Mouse (Mus musculus): ENCODE results near the gene Phpt1. TPM values are rescaled to one million over a fixed set of nuclear protein-coding genes. Genes with fewer than 3 reads are reported as not detected.

The Phpt1 gene
- polyA plus RNA-seq, 1 experiment from 2014 or later = 189 TPM

- Histone ChIP-seq H3K36me3 (peaks cover 96% of the 10 kb centered on the region), H3K9me3 (no peaks in the 10 kb centered on the region), H3K4me3 (no peak overlapping the region), H3K27me3 (ENCODE audit: insufficient read depth, poor library complexity, severe bottlenecking) (no peaks in the 10 kb centered on the region), H3K4me1 (replicated peaks) (no peaks in the 10 kb centered on the region), H3K27ac (no peak overlapping the region)
- no peak for DNase-seq (ENCODE audit: low spot score)
- WGBS = 97% methylated on average over 5 of the region's 5 CpGs
Measured at GRCm38 (mm10) chr2:25596765-25597510, 21.9 kb upstream of the Phpt1 start.

- DNase-seq (ENCODE audit: low spot score) = no peak
- Histone ChIP-seq H3K36me3 (peaks cover 94% of the 10 kb centered on the region), H3K27ac (no peak overlapping the region), H3K4me3 (no peak overlapping the region), H3K9me3 (no peaks in the 10 kb centered on the region), H3K4me1 (replicated peaks) (no peaks in the 10 kb centered on the region), H3K27me3 (ENCODE audit: insufficient read depth, poor library complexity, severe bottlenecking) (no peaks in the 10 kb centered on the region)
- 92% methylated on average over 2 of the region's 2 CpGs for WGBS
Measured at GRCm38 (mm10) chr2:25591863-25592262, 16.8 kb upstream of the Phpt1 start.

GRCm38 (mm10) chr2:25588227-25588907 is 13.3 kb upstream of the Phpt1 start:
- Histone ChIP-seq H3K27ac (no peak overlapping the region), H3K4me1 (replicated peaks) (peaks cover 3% of the 10 kb centered on the region; the same call in 1 of the 2 replicates), H3K27me3 (ENCODE audit: insufficient read depth, poor library complexity, severe bottlenecking) (no peaks in the 10 kb centered on the region), H3K9me3 (no peaks in the 10 kb centered on the region), H3K4me3 (no peak overlapping the region), H3K36me3 (peaks cover 99% of the 10 kb centered on the region)
- no peak for DNase-seq (ENCODE audit: low spot score)
- 96% methylated on average over 8 of the region's 8 CpGs for WGBS

GRCm38 (mm10) chr2:25587290-25587689 is 12.3 kb upstream of the Phpt1 start:
- peaks cover 14% of the 10 kb centered on the region for H3K4me1 ChIP-seq (replicated peaks)
- 90% methylated on average over 8 of the region's 8 CpGs for WGBS
- H3K36me3 ChIP-seq = peaks cover 98% of the 10 kb centered on the region
- no peak overlapping the region for H3K4me3 ChIP-seq
- no peak for DNase-seq (ENCODE audit: low spot score)
- H3K27me3 ChIP-seq (ENCODE audit: insufficient read depth, poor library complexity, severe bottlenecking) = no peaks in the 10 kb centered on the region
- no peak overlapping the region for H3K27ac ChIP-seq
- no peaks in the 10 kb centered on the region for H3K9me3 ChIP-seq

- Histone ChIP-seq H3K27ac (no peak overlapping the region), H3K36me3 (peaks cover 81% of the 10 kb centered on the region), H3K27me3 (ENCODE audit: insufficient read depth, poor library complexity, severe bottlenecking) (peaks cover 9% of the 10 kb centered on the region), H3K4me3 (no peak overlapping the region), H3K9me3 (no peaks in the 10 kb centered on the region), H3K4me1 (replicated peaks) (peaks cover 30% of the 10 kb centered on the region)
- DNase-seq (ENCODE audit: low spot score) = no peak
- 91% methylated on average over 3 of the region's 3 CpGs for WGBS
Measured at GRCm38 (mm10) chr2:25585601-25586000, 10.6 kb upstream of the Phpt1 start.

- peaks cover 17% of the 10 kb centered on the region for H3K27me3 ChIP-seq (ENCODE audit: insufficient read depth, poor library complexity, severe bottlenecking)
- H3K27ac ChIP-seq = no peak overlapping the region
- peaks cover 33% of the 10 kb centered on the region for H3K4me1 ChIP-seq (replicated peaks)
- H3K9me3 ChIP-seq = no peaks in the 10 kb centered on the region
- whole genome bisulfite sequencing = 87% methylated on average over 4 of the region's 4 CpGs
- H3K4me3 ChIP-seq = no peak overlapping the region
- no peak for DNase-seq (ENCODE audit: low spot score)
- H3K36me3 ChIP-seq = peaks cover 73% of the 10 kb centered on the region
Measured at GRCm38 (mm10) chr2:25584856-25585255, 9.8 kb upstream of the Phpt1 start.

GRCm38 (mm10) chr2:25584152-25584551 is 9.1 kb upstream of the Phpt1 start:
- H3K27me3 ChIP-seq (ENCODE audit: insufficient read depth, poor library complexity, severe bottlenecking) = peaks cover 24% of the 10 kb centered on the region
- no peaks in the 10 kb centered on the region for H3K9me3 ChIP-seq
- DNase-seq (ENCODE audit: low spot score) = no peak
- peaks cover 40% of the 10 kb centered on the region for H3K4me1 ChIP-seq (replicated peaks)
- no peak overlapping the region for H3K4me3 ChIP-seq
- WGBS = 93% methylated on average over 3 of the region's 3 CpGs
- H3K36me3 ChIP-seq = peaks cover 66% of the 10 kb centered on the region
- H3K27ac ChIP-seq = no peak overlapping the region

GRCm38 (mm10) chr2:25583571-25583970 is 8.5 kb upstream of the Phpt1 start:
- DNase-seq (ENCODE audit: low spot score) = no peak
- Histone ChIP-seq H3K4me1 (replicated peaks) (peaks cover 45% of the 10 kb centered on the region), H3K27ac (no peak overlapping the region), H3K9me3 (no peaks in the 10 kb centered on the region), H3K36me3 (peaks cover 62% of the 10 kb centered on the region), H3K4me3 (no peak overlapping the region), H3K27me3 (ENCODE audit: insufficient read depth, poor library complexity, severe bottlenecking) (peaks cover 30% of the 10 kb centered on the region)
- 85% methylated on average over 4 of the region's 4 CpGs for WGBS

GRCm38 (mm10) chr2:25583120-25583481 is 8.1 kb upstream of the Phpt1 start:
- H3K36me3 ChIP-seq = peaks cover 57% of the 10 kb centered on the region

GRCm38 (mm10) chr2:25582466-25583119 is 7.6 kb upstream of the Phpt1 start:
- Histone ChIP-seq H3K36me3 (peaks cover 52% of the 10 kb centered on the region), H3K27me3 (ENCODE audit: insufficient read depth, poor library complexity, severe bottlenecking) (peaks cover 39% of the 10 kb centered on the region), H3K9me3 (no peaks in the 10 kb centered on the region), H3K4me3 (0 out of 2 replicates have a peak overlapping the region, but pooled peaks have one; percentile 18), H3K4me1 (replicated peaks) (peaks cover 55% of the 10 kb centered on the region), H3K27ac (peak overlapping the region; percentile 29; the same call in 1 of the 2 replicates)
- WGBS = 62% methylated on average over 12 of the region's 12 CpGs
- DNase-seq (ENCODE audit: low spot score) = no peak

More at GRCm38 (mm10) chr2:25583120-25583481, 8.1 kb upstream of the Phpt1 start:
- H3K4me1 ChIP-seq (replicated peaks) = peaks cover 50% of the 10 kb centered on the region
- peaks cover 34% of the 10 kb centered on the region for H3K27me3 ChIP-seq (ENCODE audit: insufficient read depth, poor library complexity, severe bottlenecking)
- no peak overlapping the region for H3K4me3 ChIP-seq
- WGBS = 91% methylated on average over 6 of the region's 6 CpGs
- no peaks in the 10 kb centered on the region for H3K9me3 ChIP-seq
- DNase-seq (ENCODE audit: low spot score) = no peak
- H3K27ac ChIP-seq = peak overlapping the region; percentile 29; the same call in 1 of the 2 replicates

- H3K4me3 ChIP-seq = peak overlapping the region; percentile 46; the same call in 1 of the 2 replicates
- peaks cover 45% of the 10 kb centered on the region for H3K36me3 ChIP-seq
- DNase-seq (ENCODE audit: low spot score) = no peak
- no peak overlapping the region for H3K27ac ChIP-seq
- peaks cover 62% of the 10 kb centered on the region for H3K4me1 ChIP-seq (replicated peaks)
- 32% methylated on average over 6 of the region's 6 CpGs for whole genome bisulfite sequencing
- H3K27me3 ChIP-seq (ENCODE audit: insufficient read depth, poor library complexity, severe bottlenecking) = peaks cover 46% of the 10 kb centered on the region
- no peaks in the 10 kb centered on the region for H3K9me3 ChIP-seq
Measured at GRCm38 (mm10) chr2:25581901-25582301, 6.9 kb upstream of the Phpt1 start.

GRCm38 (mm10) chr2:25581294-25581864 is 6.4 kb upstream of the Phpt1 start, which contains the start of gene Ajm1:
TSS of gene Ajm1 (minus strand) at chr2:25581757.
- peaks cover 52% of the 10 kb centered on the region for H3K27me3 ChIP-seq (ENCODE audit: insufficient read depth, poor library complexity, severe bottlenecking)
- 5% methylated on average over 19 of the region's 19 CpGs for WGBS

More at GRCm38 (mm10) chr2:25581294-25581864, 6.4 kb upstream of the Phpt1 start, which contains the start of gene Ajm1:
- H3K27ac ChIP-seq = no peak within 1 kb of the TSS
- DNase-seq (ENCODE audit: low spot score) = peak; percentile 63
- H3K9me3 ChIP-seq = no peaks in the 10 kb centered on the region
- H3K36me3 ChIP-seq = peaks cover 40% of the 10 kb centered on the region
- peak within 1 kb of the TSS; percentile 46 for H3K4me3 ChIP-seq
- peaks cover 67% of the 10 kb centered on the region for H3K4me1 ChIP-seq (replicated peaks)
